Mouse (Mus musculus): Measurements from ENCODE around the gene Rfx4.

- TF ChIP-seq POLR2A (IDR thresholded peaks at IDR 0.05; ENCODE audit: extremely low read depth, insufficient read depth, low read length): no peak
- no peak for TF ChIP-seq CTCF (IDR thresholded peaks at IDR 0.05; ENCODE audit: extremely low read depth, insufficient read depth, low read length)
Observed at GRCm38 (mm10) chr10:84885341-84885884, 129.6 kb downstream of the Rfx4 start.

Measured in cortical plate, adult 2 months (tissue).